Mouse (Mus musculus) activated CD4-positive, CD25-positive, alpha-beta regulatory T cell (primary cell): ENCODE results near the gene Gm2007. TPM values are rescaled to one million over a fixed set of nuclear protein-coding genes. Genes with fewer than 3 reads are reported as not detected.

Source experiments
- polyA plus RNA-seq, 2 experiments: library from polyadenylated mRNA; unstranded; fragments of 100-300 nt; shearing (Covaris generic); gene quantifications; one replicate each; pipeline ENCODE4 v1.2.1; 2017

Gm2007 gene
- polyA plus RNA-seq, result 10 to 100 TPM in 1 of 2 experiments, 1 to 10 TPM in 1; 9.5 to 10.3 TPM

GRCm38 (mm10) chr2:175741237-175741636 is at the start of gene Gm2007:
Gm2007 (plus strand) TSS chr2:175741537.

GRCm38 (mm10) chr2:175703546-175703945 is 37.8 kb upstream of the Gm2007 start, which contains the start of gene Zfp969:
Zfp969 (minus strand) TSS chr2:175703646.

DNA sequence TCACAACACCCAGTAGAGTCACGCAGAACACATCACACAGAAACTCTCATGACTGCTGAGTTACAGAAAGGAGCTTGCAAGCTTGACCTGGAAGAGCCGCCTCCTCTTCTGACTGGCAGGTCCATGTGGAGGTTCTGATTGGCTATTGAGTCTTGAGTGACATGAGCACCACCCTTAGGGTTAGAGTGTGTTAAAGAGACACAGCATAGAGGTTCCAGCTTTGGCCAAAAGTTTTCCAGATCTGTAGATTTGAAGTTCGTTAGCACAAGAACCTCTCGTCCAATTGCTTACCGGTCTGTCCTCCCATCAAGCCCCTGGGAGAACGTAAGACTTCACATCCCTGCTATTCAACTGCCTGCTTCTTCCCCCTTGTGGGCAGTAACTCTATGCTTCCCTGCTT is 59.7 kb downstream of the Gm2007 start, which contains the start of gene Gm14288:
TSS of gene Gm14288 (minus strand) at position 101 of the 400 bp plus-strand sequence.

Other genes starting within 250 kb of the Gm2007 start
- gene Gm11007, start 97.6 kb upstream of the Gm2007 start, polyA plus RNA-seq, result 10 to 100 TPM in 1 of 2 experiments, 1 to 10 TPM in 1; 9.5 to 10.3 TPM
- 1 to 10 TPM in 1 of 2 experiments, not detected in 1; 2.8 TPM for gene Zfp969, start 37.9 kb upstream of the Gm2007 start, polyA plus RNA-seq
- gene Gm14288, start 59.6 kb downstream of the Gm2007 start, polyA plus RNA-seq, result 1 to 10 TPM in 1 of 2 experiments, under 1 TPM in 1; 0.84 to 2.1 TPM
- gene Gm6710, start 127.7 kb downstream of the Gm2007 start, polyA plus RNA-seq, result 1 to 10 TPM; 5.0 to 7.8 TPM
- gene Zfp966, start 189.6 kb downstream of the Gm2007 start, polyA plus RNA-seq, result 1 to 10 TPM; 1.5 to 2.9 TPM
- 1 to 10 TPM; 5.0 to 5.9 TPM for gene Gm2026, start 223.8 kb downstream of the Gm2007 start, polyA plus RNA-seq